Mouse (Mus musculus) cortical plate, adult 2 months (tissue): ENCODE measurements around the gene Gfi1b.

Source experiments
- CTCF ChIP-seq: fragments of 200-500 bp; IDR thresholded peaks from 2 replicates; pipeline ENCODE4 v1.5.1; 2011; ENCODE audit warnings: mild to moderate bottlenecking, control low read depth, low read length; ENCODE audit not compliant: insufficient read depth; ENCODE audit errors: extremely low read depth
- POLR2A ChIP-seq: fragments of 200-500 bp; IDR thresholded peaks from 2 replicates; pipeline ENCODE4 v1.6.1; 2011; ENCODE audit warnings: mild to moderate bottlenecking, low read length, control low read depth; ENCODE audit not compliant: insufficient read depth; ENCODE audit errors: extremely low read depth

DNA sequence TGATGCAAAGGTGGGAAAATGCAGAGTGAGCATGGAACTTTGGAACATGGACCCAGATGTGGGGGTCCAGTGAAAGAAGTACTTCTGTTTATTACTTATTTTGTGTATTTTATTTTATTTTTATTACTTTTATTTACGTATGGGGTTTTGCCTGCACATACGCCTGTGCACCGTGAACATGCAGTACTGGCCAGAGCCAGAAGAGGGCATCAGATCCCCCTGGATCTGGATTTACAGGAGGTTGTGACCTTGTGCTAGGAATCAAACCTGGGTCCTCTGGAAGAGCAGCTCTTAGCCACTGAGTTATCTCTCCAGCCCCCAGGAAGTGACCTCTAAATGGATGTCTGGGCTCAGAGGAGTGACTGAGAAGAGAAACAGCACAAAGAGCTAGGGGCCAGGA is 3.1 kb upstream of the Gfi1b start:
- TF ChIP-seq POLR2A (no peak), CTCF (no peak)
